Mouse (Mus musculus): Measurements from ENCODE around the gene Kif1bp. TPM values are rescaled to one million over a fixed set of nuclear protein-coding genes. Genes with fewer than 3 reads are reported as not detected.
"Not testable (repeated sequence)": the region's sequence is repeated elsewhere in the genome, so short reads cannot be mapped to it uniquely, and the experiment has no call there.

Gene Kif1bp
- polyA plus RNA-seq, 1 experiment, result 8.8 TPM

DNA sequence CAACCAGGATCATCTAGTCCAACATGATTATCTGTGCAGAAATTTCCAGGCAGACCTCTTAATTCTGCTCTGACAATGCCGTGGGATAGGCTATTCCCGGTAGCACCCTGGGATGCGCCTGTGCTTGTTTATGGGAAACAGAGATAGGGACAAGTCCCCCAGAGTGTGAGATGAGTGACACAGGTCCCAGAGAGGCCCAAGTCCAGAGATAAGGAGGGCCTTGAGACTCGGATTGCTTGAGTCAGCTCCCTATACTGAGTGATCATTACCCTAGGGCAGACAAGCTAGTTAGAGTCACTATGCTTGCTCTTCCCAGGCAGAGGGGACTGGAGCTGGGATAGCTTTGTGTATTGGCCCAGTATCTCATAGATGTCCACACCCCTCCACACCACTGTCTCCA, 56.5 kb downstream of the Kif1bp start:
- DNase-seq (ENCODE audit: low read depth, low spot score), result no peak
- 52% methylated on average over 4 of the region's 4 CpGs for WGBS

GRCm38 (mm10) chr10:62520911-62521310, 57.3 kb downstream of the Kif1bp start:
- no peak for DNase-seq (ENCODE audit: low read depth, low spot score)
- WGBS, result 57% methylated on average over 2 of the region's 2 CpGs

DNA sequence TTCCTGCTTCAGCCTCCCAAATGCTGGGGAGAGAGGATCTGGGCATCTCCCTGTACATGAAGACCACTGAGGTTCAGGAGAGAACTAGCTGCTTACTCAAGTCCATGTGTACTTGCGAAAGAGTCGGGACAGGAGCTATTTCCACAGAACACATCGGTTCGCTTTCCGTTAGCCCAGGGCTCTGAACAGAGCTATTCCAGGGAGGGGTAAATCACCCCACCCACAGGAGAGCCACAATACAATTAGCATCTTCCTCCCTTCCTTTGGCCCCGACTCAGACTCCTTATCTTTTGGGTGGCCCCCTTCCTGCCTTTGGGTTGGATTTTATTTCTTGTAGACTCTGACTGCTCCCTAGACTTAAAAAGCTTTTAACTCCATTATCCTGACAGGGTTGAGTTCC, 60.7 kb downstream of the Kif1bp start:
- 81% methylated on average over 6 of the region's 6 CpGs for WGBS
- no peak for DNase-seq (ENCODE audit: low read depth, low spot score)

DNA sequence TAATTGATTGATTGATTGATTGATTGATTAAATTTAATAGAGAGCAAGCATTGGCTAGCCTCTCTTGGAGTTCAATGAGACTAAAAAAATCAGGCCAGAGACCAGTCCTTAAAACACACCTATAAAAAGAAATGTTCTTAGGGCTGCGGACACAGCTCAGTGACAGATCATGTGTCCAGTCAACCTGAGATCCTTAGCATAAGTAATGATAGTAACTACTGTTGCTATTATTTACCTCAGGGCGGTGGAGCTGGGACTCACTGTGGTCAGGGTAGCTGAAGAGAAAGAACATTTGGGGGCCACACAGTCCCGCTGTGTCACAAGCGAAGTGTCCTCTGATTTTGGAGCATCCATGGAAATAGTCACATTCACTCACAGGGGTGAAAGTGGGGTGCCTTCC, 65.4 kb downstream of the Kif1bp start:
- DNase-seq (ENCODE audit: low read depth, low spot score), result no peak
- WGBS, result 95% methylated on average over 4 of the region's 4 CpGs

DNA sequence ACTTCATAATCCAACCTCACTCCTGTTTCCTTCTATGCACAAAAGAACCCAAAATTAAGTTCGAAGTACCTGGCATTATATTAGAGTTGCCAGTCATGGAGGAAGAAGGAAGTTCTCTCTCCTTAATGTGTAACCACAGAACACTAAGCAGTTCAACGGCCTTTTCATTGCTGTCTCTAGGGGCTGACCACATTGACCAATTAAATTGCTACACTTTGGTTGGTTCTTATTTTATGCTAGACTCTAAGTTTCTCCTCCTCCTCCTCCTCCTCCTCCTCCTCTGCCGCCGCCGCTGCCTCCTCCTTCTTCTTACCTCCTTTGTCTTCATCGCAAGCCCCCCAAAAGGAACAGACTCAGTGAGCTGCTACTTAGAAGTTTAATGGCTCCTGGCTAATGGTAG, 66.7 kb downstream of the Kif1bp start:
- WGBS, result 63% methylated on average over 6 of the region's 6 CpGs
- no peak for DNase-seq (ENCODE audit: low read depth, low spot score)

- WGBS, result 51% methylated on average over 11 of the region's 11 CpGs
Measured at GRCm38 (mm10) chr10:62509032-62509656, 69.1 kb downstream of the Kif1bp start.

DNA sequence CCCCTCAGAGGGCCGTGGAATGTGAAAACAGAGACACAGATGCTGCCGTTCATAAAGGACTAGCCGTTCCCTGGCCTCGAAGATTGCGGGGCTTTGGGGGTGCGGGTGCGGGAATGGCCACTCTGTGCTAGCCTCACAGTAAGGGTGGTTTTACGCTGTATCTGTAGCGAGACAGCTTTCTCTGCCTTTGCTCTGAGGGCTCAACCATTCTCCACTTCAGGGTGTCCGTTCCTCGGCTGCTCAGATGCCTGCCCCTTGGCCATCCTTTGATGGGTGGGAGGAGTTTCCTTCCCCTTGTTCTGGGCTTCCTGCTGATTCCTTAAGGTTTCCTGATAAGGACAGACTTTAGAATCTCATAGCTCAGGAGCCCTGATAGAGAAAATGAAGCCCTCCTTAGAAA, 69.8 kb downstream of the Kif1bp start:
- 14% methylated on average over 11 of the region's 11 CpGs for WGBS
- no peak for DNase-seq (ENCODE audit: low read depth, low spot score)

More at GRCm38 (mm10) chr10:62509032-62509656, 69.1 kb downstream of the Kif1bp start:
- DNase-seq (ENCODE audit: low read depth, low spot score), result no peak

GRCm38 (mm10) chr10:62507591-62508308, 70.5 kb downstream of the Kif1bp start:
- DNase-seq (ENCODE audit: low read depth, low spot score), result no peak
- 11% methylated on average over 18 of the region's 18 CpGs for WGBS

- 81% methylated on average over 4 of the region's 4 CpGs for WGBS
Measured at GRCm38 (mm10) chr10:62507071-62507470, 71.2 kb downstream of the Kif1bp start.

DNA sequence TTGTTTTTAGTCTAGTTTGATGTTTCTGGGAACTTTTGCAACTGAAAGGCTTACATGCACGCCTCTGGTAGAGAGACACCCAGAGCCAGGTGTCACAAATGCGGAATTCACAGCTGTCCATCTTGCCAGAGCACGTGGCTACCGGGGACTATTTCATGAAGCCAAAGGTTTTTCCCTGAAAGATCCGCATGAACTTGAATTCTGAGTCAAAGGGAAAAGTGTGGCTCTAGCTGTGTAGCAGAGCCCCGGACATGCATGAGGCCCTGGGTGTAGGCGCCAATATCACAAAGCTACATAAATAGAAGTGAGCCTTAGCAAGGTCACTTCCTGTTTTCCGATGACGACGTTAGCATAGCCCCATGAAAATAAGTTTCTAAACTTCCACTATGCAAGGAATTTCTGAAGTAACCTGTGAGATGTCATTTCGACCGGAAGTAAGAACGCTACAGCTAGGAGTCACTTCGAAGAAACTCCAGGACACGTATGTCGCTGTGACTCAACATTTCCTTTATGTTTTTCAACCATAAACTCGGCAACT, 72.2 kb downstream of the Kif1bp start:
- 61% methylated on average over 17 of the region's 17 CpGs for WGBS
- no peak for DNase-seq (ENCODE audit: low read depth, low spot score)

More at GRCm38 (mm10) chr10:62507071-62507470, 71.2 kb downstream of the Kif1bp start:
- DNase-seq (ENCODE audit: low read depth, low spot score), result no peak

- DNase-seq (ENCODE audit: low read depth, low spot score), result no peak
- WGBS, result 71% methylated on average over 9 of the region's 9 CpGs
Measured at GRCm38 (mm10) chr10:62505224-62505983, 72.9 kb downstream of the Kif1bp start.

GRCm38 (mm10) chr10:62503836-62504628, 74.2 kb downstream of the Kif1bp start:
- 45% methylated on average over 12 of the region's 12 CpGs for WGBS

DNA sequence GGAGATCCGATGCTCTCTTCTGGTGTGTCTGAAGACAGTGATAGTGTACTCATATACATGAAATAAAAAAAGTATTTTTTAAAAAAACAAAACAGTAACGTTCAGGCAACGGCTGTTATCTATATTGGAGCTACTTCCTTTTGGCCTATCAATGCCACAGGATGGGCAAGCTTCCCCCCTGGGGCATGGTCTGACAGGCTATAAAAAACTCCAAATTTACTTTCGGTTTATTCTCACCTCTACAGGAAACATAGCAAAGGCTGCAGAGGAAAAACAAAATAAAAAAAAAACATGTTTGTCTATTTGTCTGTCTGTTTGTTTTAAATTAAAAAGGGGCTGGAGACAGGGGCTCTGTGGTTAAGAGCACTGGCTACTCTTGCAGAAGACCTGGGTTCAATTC, 74.9 kb downstream of the Kif1bp start:
- 29% methylated on average over 4 of the region's 4 CpGs for WGBS
- DNase-seq (ENCODE audit: low read depth, low spot score), result no peak

More at GRCm38 (mm10) chr10:62503836-62504628, 74.2 kb downstream of the Kif1bp start:
- DNase-seq (ENCODE audit: low read depth, low spot score), result no peak

DNA sequence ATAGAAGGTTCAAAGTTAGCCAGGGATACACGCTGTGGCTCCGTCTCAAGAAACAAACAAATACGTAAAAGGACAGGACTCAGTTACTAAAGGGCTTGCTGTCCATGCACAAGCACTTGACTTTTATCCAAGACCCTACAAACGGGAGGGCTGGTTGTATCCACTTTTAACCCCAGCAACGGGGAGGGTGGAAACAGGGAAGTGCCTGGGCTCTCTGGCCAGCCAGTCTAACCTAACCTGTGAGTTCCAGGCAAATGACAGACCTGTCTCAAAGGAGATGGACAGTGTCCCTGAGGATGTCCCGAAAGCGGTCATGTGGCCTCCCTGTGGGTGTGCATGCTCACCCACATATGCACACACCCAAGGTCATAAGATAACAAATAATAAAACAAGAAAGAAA, 76.3 kb downstream of the Kif1bp start:
- 71% methylated on average over 7 of the region's 7 CpGs for WGBS
- no peak for DNase-seq (ENCODE audit: low read depth, low spot score)

- no peak for DNase-seq (ENCODE audit: low read depth, low spot score)
- WGBS, result 76% methylated on average over 9 of the region's 9 CpGs
Measured at GRCm38 (mm10) chr10:62500916-62501615, 77.2 kb downstream of the Kif1bp start.

GRCm38 (mm10) chr10:62500088-62500915, 78.0 kb downstream of the Kif1bp start:
- DNase-seq (ENCODE audit: low read depth, low spot score), result no peak
- 20% methylated on average over 15 of the region's 15 CpGs for WGBS

- 30% methylated on average over 3 of the region's 3 CpGs for WGBS
Measured at GRCm38 (mm10) chr10:62491681-62492080, 86.6 kb downstream of the Kif1bp start.

More at GRCm38 (mm10) chr10:62491681-62492080, 86.6 kb downstream of the Kif1bp start:
- DNase-seq (ENCODE audit: low read depth, low spot score), result not testable (repeated sequence)
